Mouse (Mus musculus): ENCODE data around the gene Olfr1352.
"Not testable (repeated sequence)": the region's sequence is repeated elsewhere in the genome, so short reads cannot be mapped to it uniquely, and the experiment has no call there.

Gene Olfr1352

DNA sequence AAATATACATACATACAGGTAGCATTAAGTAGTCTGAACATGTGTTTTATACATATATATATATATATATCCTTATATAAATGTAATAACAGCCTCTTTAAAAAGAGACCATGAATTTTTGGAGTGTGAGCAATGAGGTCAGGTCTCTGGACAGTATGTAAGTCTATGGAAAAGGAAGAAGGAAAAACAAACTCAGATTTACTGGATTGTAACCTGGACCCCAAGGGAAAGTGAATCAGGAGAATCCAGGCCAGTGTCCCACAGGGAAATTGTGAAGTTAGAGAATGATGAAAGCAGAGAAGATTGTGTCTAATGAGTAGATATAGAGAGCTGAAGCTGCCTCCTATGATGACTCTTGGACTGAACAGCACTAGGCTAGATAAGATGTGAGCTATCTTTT lies at the start of gene Olfr1352:
TSS of gene Olfr1352 (plus strand) at position 301 of the 400 bp plus-strand sequence.
- no peak for DNase-seq

- DNase-seq = not testable (repeated sequence)
Observed at GRCm38 (mm10) chr10:78950336-78950735, 30.5 kb upstream of the Olfr1352 start, which contains the start of gene Olfr8. Olfr8 (plus strand) TSS chr10:78950636.

GRCm38 (mm10) chr10:78963009-78963408 lies 17.8 kb upstream of the Olfr1352 start, which contains the start of gene Olfr1353:
Olfr1353 (plus strand) TSS chr10:78963309.
- DNase-seq = not testable (repeated sequence)

GRCm38 (mm10) chr10:79012172-79012571 lies 31.3 kb downstream of the Olfr1352 start, which contains the start of gene Olfr1351:
Olfr1351 (plus strand) TSS chr10:79012472.
- no peak for DNase-seq

- DNase-seq = no peak
Observed at GRCm38 (mm10) chr10:79028441-79028840, 47.6 kb downstream of the Olfr1352 start, which contains the start of gene Olfr57. Olfr57 (plus strand) TSS chr10:79028741.

All from lung, postnatal 14 days (tissue).